Mouse (Mus musculus): ENCODE results near the gene 1700029I15Rik.
A peak's percentile ranks its signal among the peaks of the same experiment; 100 is the strongest.

The 1700029I15Rik gene

DNA sequence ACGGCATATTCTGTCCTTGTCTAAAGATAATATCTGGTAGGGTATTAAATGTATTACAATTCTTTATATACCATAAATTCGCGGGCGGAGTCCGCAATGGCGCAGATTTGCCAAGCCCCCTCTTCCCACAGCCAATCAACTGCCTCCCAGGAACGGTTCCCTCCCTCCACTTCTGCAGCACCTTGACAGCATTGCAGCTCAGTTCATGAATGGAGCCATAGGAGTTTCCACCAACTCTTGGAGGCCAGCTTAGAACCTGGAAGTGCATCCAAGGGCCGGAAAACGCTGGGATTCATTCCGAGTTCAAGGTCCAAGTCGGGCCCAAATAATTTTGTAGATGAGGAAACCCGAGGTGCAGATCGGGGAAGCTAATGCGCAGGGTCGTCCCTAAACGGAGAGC is 7.8 kb upstream of the 1700029I15Rik start, which contains the start of the genes Pex16 and Large2:
Gene Pex16 (plus strand): TSS at position 163 of the 400 bp plus-strand sequence.
Gene Large2 (minus strand): TSS at position 356 of the 400 bp plus-strand sequence.
- DNase-seq: peak; percentile 60

DNA sequence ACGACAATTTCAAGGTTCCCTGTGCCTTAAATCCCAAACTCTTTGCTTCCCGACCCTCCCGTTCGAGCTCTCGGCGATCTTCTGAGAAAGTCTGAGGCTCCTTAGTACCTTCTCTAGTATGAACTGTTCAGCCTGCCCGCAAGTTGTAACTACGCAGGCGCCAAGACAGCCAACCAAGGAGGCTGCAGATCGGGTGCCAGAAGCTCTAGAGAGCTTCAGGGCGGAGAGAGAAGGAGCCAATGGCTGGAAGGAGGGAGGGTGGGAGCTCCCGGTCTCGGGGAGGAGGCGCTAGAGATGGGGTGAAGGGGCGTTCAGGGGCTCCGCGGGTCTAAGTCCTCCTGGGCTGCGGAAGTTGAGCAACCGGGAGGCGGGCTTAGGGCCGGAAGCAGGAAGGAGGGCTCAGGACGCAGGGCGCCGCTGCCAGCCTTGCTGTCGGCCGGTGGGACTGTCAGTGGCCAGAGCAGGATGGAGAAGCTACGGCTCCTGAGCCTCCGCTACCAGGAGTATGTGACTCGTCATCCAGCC is 7.2 kb upstream of the 1700029I15Rik start:
- DNase-seq: peak; percentile 96

DNA sequence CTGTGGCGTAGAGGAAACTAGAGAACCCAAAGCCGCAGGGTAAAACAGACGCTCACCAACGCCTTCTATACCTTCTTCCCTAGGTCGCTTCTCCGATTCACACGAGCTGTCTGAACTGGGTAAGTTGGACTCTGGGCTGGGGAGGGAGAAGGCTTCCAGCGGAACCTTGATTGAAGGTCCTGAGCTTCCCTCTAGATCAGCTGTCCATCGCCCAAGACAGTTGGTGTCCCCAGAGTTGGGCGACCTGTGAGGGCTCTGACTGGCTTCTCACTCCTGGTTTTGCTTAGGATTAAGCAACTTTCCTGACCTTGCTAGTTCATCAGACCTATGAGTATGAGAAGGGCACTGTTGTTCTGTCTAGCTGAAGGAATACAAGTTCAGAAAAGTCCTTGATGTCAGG is 6.5 kb upstream of the 1700029I15Rik start:
- DNase-seq: no peak

DNA sequence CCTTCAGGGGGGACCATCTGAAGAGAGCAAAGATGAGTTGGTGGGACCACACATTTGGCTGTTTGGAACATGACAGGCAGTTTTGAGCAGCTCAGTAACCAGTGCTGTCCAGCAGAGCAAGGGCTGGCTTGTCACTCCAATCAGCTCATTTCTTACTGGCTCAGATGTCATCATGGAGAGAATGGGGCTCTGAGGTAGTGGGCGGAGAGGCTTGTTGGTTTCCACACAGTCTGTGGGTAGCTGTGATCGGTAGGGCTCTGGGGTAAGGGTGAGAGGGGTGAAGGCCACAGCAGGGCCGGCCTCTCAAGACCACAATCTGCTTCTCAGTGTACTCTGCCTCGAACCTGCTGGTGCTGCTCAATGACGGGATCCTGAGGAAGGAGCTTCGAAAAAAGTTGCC is 6.0 kb upstream of the 1700029I15Rik start:
- no peak for DNase-seq

DNA sequence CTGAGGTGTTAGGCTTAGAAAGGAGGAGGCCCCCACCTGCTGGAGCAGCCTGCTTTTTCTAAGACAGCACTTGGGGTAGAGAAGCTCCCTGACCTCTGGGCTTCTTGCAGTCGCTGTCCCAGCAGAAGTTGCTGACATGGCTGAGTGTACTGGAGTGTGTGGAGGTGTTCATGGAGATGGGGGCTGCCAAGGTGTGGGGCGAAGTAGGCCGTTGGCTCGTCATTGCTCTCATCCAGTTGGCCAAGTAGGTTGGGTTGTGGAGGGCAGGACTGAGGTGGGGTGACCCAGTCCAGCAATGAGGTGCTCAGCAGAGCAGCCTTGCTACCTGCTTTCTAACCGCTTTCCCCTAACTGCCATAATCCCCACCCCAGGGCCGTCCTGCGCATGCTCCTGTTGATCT is 5.0 kb upstream of the 1700029I15Rik start:
- no peak for DNase-seq

DNA sequence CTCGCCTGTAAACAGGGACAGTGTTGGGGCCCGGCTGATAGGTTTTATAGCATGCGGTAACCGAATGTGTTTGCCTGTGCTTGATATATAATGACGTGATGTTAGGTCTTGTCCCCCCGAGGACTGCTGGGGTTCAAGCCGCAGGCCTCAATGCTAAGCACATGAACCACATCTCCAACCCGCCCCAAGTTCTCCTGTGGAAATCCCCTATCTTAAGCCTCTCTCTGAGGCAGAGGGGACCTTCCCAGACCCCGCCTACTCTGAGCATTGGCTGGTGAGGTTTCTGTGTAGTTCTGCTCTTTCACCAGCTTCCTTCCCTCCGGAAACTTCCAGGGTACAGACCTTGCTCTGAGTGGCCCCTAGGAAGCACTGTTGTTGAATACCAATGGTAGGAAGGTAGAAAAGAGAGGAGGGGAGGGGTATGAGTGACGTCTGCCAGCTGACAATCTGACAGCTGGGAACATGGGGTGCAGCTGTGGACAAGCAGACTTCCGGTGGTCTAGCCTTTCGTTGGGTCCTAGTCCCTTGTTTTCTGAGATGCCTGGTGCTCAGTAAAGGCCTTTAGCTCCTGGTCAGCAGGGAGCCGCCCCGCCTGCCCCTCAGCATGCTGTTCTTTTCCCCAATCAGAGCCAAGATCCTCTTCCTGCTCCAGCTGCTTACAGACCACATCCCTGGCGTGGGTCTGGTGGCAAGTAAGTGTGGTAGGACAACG is 2.4 kb upstream of the 1700029I15Rik start:
- no peak for DNase-seq

DNA sequence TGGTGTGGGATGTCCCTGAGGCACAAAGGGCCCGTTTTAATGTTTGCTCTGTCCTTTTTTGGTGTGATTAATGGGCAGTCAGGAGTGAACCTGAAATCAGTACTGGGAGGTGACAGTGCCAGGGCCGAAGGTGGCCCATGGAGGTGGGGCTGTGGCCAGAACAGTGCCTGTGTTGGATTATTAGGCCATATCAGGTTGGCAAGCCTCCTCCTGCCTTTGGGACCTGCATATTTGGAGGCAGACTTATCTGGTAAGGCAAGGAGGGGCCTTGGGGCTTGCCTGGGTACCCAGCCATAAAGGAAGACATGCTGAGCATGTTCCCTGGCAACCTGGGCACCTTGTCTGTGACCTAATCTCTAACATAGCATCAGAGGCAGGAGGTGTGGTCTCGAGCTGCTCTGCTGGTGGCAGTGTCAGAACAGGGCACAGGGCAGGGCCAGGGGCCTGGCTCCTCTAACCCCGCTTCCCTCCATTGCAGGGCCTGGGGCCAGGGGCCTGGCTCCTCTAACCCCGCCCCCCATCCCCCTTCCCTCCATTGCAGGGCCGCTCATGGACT is 1.8 kb upstream of the 1700029I15Rik start:
- DNase-seq: no peak

DNA sequence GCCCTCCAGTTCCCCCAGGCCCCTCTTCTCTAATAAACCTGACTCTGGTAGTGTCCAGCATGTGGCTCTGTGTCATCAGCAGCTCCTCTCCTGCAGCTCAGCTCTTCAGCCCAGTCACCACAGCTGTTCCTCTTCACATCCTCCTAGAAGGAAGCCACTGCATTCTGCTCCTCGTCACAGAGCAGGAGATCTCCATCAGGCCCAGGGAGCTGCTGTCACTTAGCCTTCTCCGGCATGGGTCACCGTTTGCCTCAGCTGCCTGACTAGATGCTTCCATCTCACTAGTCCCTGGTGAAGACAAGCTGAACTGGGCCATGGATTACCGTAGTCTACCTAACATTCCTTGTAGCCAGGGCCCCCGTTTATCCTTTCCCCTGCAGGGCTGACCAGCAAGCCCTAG is 1.2 kb upstream of the 1700029I15Rik start:
- no peak for DNase-seq

DNA sequence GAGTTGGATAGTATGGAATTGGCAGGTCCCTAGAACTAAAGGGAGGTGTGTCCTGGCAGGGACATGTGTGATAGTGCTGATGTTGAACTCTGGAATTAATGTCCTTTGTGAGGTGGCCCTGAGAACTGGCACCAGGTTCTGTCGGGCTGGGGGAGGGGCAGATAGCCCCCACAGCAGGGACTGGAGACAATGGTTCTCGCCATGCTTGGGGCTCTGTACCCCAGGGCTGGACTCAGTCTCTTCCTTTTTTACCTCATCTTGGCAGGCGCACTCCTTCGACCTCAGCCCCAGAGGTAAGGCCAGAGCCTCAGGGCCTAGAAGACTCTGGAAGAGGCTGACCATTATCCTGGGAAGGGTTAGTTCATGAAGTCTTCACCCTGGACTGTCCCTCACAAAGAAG is 421 bp downstream of the 1700029I15Rik start:
- DNase-seq: no peak

DNA sequence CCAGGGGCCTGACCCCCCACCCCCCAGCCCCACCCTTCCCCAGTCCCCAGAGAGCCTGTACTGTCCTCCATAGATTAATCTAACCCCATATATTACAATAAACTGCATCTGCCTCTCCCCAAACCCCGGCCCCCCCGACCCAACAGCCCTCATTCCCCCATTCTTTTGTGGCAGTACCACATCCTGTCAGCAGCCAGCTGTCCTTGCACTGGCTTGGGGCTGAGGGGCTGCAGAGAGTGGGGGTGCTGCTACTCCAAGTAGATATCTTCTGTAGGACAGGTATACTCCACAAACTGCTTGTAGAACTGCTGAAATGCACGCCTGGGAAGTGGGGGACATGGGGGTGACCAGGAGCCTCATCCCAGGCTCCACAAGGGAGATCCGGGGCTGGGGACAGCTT is 1.8 kb downstream of the 1700029I15Rik start:
- DNase-seq: peak; percentile 61

DNA sequence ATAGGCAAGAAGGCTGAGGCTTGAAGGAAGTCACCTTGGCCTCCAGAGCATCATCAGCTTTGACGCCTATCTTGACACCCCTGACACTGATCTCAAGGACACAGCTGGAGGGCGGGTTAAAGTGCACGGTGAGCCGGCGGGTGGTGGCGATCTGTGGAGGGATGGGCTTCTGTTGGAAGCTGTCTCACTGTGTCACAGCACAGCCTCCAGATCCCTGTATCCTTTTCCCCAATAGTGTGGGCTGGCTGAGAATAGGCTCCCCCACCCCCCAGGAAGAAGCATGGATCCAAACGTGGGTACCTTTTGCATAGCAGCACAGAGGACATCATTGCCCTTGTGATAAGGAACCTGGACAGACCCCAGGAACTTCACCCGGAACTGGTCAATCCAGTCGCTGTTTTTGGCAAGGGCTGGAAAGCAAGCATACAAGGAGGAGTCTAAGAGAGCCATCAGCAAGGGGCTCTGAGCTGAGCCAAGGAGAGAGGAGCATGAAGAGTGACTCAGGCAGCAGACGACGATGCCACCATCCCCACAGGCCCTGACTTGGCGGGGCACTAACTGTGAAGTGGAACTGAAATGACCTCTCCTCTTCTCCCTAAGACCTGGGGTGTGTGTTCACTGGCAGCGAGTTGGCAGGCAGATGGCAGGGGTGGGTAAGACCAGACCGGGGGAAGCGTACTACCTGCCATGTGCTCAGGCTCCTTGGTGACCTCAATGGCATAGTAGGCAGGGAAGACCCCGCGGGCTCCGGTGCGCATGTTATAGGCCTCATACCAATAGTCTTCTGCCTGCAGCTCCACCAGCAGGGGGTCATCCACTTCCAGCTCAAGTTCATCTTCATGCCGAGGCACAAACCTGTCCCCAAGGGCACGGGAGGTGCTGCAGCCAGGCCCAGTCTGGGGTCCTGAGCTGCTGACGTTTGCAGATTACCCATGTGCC is 3.0 kb downstream of the 1700029I15Rik start:
- DNase-seq: no peak

DNA sequence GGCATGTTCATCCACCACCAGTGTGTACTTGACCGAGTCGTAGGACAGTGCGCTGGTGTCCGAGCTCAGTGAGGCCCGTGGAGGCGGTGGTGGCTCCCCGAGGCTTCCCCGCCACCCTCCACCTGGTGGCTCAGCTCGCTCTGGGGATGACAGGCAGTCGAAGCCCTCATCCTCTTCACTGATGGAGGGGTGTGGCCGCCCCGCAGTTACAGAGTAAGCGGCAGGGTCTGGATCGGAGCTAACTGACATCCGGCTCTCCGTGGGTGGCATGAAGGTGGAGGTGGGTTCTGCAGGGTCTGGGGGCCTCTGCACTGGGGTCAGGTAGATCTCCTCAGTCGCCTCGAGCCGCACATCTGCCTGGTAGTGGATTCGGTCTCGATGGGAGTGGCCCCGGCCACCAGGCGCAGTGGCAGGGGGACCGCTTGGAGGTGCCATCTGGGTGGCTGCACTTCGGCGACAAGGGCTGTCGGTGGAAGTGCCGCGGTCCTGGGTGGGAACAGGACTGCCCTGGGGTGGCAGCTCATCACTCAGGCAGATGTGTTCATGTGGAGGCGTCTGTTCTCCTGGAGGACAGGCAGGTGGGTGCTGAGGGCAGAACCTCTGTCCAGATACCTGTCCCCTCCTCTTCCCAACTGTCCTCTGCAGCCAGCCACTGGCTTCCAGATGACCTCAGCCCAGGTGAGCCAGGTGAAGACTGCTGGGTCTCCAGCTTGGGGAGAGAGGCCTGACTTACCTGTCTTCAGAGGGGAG is 4.7 kb downstream of the 1700029I15Rik start:
- no peak for DNase-seq

DNA sequence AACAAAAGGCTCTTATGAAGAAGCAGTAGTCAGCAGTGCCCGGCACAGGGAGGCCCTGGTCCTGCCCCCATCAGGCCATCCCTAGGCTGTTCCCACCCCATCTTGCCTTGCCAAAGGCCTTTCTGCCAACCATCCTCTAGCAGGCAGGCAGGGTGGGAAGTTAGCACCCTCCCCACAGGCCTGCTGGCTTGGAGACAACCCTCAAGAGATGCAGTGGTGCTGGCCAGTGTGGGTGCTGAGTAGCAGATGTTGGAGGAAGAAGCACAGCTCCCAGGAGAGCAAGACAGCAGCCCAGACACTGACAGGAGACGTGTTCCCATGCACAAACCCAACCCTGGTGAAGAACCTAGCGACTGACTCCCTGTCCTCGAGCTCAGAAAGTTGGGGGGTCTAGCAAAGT is 5.3 kb downstream of the 1700029I15Rik start:
- DNase-seq: no peak

DNA sequence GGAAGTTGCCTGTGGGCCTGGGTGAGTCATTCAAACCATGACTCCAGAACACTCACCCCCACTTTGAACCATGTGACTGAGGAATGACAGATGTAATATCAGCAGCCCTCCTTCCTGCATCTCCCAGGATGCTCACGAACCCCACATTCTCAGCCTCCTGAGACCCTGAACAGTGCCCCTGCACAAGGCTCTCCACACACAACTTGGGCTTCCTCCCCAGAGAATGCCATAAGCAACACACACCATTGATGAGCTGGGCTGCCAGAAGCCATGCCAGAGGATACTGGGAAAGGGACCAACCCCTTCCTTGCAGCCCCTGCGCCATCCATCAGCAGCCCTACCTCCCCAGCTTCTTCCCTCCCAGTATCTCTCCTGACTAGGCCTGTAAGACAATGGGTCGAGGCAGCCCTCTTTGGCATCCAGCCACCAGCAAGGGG is 5.8 kb downstream of the 1700029I15Rik start:
- DNase-seq: no peak

DNA sequence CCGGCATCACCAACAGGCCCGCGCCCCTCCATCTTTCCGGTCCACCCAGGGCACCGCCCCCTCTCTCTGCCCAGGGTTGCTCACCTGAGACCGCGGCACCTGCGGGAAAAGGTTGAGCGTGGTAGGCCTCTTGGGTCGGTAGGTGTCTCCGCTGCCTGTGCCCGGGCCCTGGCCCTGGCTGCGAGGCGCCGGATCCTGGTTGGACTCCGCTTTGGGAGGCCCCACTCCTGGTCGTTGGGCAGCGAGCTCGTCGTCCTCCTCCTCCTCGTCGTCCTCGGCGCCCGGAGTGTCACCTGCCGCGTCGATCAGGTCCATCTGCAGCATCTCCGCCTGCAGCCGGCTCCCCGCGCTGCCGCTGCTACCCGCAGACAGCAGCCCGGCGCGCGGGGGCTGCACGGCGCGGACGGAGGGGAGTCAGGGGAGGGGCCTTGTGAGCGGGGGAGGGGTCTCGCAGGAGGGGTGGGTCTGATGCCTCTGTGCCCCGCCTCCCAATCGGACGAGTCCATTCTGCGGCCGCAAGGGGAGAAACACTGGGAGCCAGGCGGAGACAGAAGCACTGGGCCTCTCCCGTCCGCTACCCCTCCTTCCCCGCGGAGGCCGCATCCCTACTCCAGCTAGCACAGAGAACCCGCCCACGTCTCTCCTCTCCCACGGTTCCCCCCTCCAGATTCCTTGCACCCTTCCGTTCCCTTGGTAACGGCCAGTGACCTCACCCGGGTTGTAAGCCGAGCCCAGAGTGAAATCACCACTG is 6.7 kb downstream of the 1700029I15Rik start:
- peak; percentile 64 for DNase-seq

DNA sequence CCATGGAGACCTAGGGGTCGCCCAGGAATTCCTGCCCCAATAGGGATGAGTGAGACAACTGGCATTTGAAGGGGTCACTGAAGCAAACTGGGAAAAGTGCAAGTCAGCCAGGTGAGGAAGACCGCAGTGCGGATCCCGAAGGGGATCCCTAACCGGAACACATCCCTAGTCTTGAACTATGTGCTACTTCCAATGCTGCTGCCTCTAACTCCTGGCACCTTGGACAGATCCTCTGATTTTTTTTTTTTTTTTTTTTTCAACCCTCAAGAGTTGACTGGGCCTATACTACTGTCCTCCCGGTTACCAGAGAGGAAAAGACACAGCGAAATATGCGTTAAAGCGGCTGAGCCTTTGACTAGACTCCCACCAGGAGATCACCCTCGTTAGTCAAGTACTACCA is 7.3 kb downstream of the 1700029I15Rik start:
- DNase-seq: no peak

DNA sequence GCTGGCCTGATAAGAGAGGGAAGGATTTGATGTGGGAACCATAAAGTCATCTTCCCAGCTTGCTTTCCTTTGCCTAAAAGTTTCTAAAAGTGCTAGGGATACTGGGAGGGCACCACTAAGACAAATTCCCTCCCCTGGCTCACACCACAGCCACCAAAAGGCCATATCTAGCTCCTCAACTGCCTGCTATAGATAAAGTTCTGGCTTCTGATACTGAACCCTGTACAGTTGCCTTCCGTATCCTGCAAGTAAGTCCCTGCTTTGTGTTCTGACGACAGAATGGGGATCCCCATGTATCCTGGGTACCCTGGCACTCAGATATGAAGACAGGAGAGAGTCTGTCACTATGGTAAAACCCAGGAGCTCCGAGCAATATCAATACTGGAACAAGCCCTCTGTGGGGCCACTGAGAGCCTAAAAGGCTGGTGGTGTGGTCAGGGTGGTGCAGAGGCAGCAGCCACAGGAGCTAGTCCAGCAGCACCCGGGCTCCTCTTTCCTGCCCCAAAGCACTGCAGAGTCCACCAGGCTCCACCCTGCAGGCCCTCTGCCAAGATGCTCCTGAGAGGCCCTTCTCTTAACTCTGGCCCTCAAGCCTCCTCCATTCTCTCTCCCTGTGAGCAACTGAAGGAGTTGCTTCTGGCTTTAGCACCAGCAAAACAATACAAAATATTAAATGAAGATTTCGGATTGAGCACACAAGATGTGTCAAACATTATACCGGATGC is 8.0 kb downstream of the 1700029I15Rik start:
- DNase-seq: no peak

DNA sequence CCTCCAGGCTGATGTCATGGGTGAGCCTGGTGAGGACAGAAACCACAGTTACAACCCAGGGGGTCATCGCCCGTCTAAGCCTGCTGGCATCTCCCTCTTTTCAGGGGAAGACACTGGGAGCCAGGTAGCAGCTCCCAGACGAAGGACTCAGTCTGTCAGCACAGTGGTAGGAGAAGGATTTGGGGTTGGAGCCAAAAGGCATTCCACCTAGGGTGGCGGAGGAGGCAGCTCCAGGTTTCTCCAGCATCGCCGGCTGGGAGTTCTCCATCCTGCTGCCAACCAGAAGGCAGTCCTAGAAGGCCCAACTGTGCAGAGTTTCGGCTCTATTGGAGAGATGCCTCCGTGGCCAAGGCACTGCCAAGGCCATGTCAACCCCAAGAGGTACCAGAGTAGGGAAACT is 8.8 kb downstream of the 1700029I15Rik start:
- no peak for DNase-seq

DNA sequence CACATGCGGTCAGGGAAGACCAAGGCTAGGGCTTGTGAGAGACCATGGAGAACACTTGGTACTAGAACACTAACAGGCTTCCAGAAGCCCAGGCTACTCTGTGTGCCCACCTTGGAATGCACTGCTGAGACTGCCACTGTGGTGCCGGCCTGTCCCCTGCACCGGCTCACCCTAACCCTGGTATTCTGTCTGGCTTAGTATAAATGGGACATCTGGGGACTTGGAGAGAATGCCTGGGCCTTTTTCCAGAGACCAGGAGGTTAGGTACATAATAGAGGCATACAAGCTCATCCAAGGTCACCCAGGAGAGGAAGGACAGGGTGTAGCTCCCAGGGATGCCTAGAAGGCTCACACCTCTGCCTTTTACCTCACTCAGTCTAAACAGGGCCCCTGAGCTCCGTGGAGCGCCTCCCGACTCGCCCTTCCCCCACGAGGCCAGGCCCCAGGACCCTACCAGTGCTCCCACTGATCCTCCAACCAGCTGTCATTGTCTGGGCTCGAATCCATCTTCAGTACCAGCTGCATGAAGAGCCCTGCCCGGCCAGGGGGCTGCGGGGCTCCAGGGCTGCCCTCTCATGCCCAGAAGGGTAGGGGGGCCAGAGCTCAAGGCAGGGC is 9.5 kb downstream of the 1700029I15Rik start:
- DNase-seq: no peak
